In the genomic region with DNA sequence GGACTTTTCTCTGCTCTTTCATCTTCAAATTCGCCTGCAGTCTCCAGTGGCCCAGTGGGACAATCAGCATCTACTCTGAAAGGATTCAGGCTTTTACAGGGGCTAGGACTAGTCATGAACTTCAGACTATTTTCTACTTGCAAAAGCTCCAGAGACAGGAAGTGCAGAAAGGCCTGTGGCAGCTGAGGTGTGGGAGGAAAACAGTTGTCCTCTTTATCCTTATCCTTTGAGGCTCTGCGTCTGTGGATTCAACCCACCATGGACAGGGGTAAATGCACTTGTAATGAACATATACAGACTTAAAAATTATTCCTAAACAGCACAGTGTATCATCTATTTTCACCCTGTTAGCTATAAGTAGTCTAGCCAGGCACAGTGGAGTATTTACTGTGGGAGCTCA, we compare ENCODE assay signal across 11 mouse cellular contexts.
"Had no signal": no experiment of that assay in that cellular context is flagged by ENCODE, and none has a peak within 500 bp of the region (broad histone marks: within the 10 kb centered on the region; RNA-seq: fewer than 3 reads in every experiment).

No protein-coding gene starts in this region.

- H3K27me3 ChIP-seq: liver, embryonic 15.5 days; neural tube, embryonic 12.5 days had no signal

- DNase-seq: kidney, postnatal 25 days; lung, postnatal 4 days; midbrain, embryonic 14.5 days; right cerebral cortex, postnatal 25 days; thymus, adult 18-20 months had no signal

- H3K4me2 ChIP-seq: liver, embryonic 11.5 days; liver, embryonic 15.5 days; lung, embryonic 14.5 days; neural tube, embryonic 12.5 days had no signal

- H3K36me3 ChIP-seq: limb, embryonic 10.5 days; liver, embryonic 15.5 days; midbrain, embryonic 10.5 days; neural tube, embryonic 12.5 days had no signal

- H3K4me3 ChIP-seq: limb, embryonic 10.5 days; liver, embryonic 15.5 days; midbrain, embryonic 10.5 days; neural tube, embryonic 12.5 days had no signal
